Mouse (Mus musculus) spleen, adult 2 months (tissue): Measurements from ENCODE around the gene Cd1d1.

Experiments
- CTCF ChIP-seq: fragments of 200-500 bp; IDR thresholded peaks from 2 replicates; pipeline ENCODE4 v1.5.1; 2011; ENCODE audit warnings: mild to moderate bottlenecking, inconsistent platforms; ENCODE audit not compliant: insufficient read depth, insufficient read length, insufficient replicate concordance; ENCODE audit errors: extremely low read depth
- POLR2A ChIP-seq: fragments of 200-500 bp; IDR thresholded peaks from 2 replicates; pipeline ENCODE4 v1.6.1; 2011; ENCODE audit warnings: low read depth, low read length, inconsistent platforms

DNA sequence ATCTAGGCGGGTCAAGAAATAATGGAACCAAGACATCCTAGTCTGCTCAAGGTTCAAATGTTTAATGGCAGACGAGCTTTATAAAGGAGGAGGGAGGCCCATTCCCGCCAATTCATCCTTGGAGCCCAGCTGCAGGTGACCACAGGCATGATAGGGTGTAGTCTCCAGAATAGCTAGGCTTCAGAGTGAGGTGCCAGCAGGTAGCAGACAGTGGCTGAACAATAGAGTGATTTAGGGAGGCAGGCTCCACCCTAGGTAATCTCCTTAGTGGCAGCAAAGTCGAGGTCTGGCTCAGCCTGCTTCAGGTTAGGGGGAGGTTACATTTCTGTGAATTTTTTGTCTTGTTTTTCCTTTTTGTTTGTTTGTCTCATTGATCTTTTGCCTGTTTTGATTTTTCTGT, 16.7 kb upstream of the Cd1d1 start:
- TF ChIP-seq CTCF, result no peak
- no peak for TF ChIP-seq POLR2A
